Mouse (Mus musculus): Measurements from ENCODE around the gene Sycp1. TPM values are rescaled to one million over a fixed set of nuclear protein-coding genes. Genes with fewer than 3 reads are reported as not detected.

Gene Sycp1
- not detected for total RNA-seq (2021)
- long read RNA-seq, experiment 1 = 0 reads
- long read RNA-seq, experiment 2 = 0 reads

GRCm38 (mm10) chr3:102935451-102936354 lies at the start of gene Sycp1:
Gene Sycp1, minus strand, starts transcription at chr3:102936100.
- DNase-seq = no peak
- intact Hi-C loops (cut with DNase I) = no loop called here

- no peak for DNase-seq
- intact Hi-C loops (cut with DNase I) = no loop called here
Observed at GRCm38 (mm10) chr3:102980349-102980736, 44.4 kb upstream of the Sycp1 start.

DNA sequence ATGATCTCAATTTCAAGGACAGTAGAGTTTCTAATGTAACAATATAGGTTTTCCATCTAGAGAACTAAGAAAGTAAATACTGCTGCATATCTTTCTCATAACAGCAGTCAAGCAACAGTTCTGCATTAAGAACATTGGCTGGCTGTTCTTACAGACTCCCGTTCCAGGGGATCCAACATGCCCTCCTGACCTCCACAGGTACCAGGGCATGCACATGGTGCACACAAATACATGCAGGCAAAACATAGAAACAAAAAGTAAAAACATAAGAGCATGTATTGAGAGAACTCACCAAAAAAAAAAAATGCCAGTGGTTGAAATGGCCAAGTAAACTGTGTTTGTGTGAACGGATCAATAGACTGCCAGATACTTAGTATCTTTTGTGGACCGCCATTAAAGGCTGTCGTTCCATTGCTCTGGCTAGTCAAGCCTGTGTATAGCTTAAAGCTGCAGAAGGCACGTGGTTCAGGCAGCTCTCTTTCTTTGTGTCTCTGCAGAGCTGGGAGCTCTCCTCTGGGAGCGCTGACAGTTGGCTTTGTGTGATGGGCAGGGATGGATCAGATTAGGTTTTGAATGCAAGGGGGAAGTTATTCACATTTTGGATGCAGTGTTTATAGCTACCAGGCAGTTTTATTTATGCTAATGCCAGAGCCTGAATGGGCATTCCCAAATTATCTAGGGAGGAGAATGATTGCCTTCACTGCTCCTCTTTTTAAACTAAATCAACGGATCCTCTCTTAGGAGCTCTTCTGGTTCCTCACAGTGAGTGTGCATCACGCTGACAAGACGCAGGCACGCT lies 43.8 kb upstream of the Sycp1 start:
- intact Hi-C loops (cut with DNase I) = no loop called here

DNA sequence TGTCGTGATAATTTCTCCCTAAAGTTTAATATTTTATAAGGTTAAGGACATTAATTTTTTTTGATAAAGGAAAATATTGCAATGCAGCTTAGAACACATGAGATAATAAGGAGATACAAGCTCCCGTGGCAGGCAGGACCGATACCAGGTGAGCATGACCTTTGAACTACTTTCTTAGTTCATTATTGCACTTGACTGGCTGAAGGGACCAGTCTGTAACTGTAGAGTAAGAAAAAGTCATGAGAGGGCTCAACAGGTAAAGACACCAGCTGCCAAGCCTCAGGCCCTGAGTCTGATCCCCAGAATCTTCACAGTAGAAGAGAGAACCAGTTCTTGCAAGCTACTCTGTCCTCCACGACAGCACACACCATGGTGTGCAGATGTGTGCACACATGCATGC lies 41.0 kb upstream of the Sycp1 start:
- intact Hi-C loops (cut with DNase I) = no loop called here
- DNase-seq = no peak

More for the DNA sequence above, 43.8 kb upstream of the Sycp1 start:
- no peak for DNase-seq

GRCm38 (mm10) chr3:102970508-102970907 lies 34.6 kb upstream of the Sycp1 start:
- no peak for DNase-seq
- intact Hi-C loops (cut with DNase I) = no loop called here

DNA sequence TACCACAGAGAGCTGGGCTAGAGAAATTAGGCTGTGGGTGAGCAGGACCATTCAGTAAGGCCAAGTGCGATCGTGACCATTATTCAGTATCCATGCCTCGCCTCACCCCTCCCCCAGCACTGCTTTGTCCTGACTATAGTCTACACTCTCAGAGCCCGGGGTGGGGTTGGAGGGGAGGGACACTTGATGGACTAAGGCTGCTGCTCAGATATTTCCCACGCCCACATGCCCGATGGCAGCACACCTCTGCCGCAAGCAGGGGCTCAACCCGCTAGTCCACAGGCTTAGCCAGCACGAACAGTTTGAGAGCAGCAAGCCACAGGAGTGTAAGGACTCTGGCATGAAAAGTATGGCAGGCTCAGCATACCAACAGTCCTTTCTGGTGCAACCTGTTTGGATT lies 34.2 kb upstream of the Sycp1 start:
- no peak for DNase-seq
- intact Hi-C loops (cut with DNase I) = no loop called here

DNA sequence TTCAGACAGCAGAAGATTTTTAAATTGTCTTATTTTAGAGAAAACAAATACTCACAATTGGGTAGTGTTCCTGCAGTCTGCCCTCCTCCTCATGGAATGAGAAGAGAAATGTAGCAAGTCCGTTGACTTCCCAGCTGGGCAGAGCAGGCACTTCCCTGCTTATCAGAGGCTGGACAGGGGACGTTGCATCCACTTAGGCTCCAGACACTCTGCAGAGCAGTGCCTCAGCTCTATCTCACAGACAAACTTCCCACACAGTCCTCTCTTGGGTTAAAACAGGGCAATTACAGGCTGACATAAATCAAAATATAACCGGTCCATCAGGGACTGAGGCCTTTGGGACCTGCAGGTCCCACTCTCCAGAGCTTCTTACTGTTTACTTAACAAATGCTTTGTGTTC lies 28.1 kb upstream of the Sycp1 start, which contains the start of gene Nr1h5:
Gene Nr1h5, minus strand, starts transcription at position 101 of the 400 bp plus-strand sequence.
- DNase-seq = no peak
- intact Hi-C loops (cut with DNase I) = no loop called here

DNA sequence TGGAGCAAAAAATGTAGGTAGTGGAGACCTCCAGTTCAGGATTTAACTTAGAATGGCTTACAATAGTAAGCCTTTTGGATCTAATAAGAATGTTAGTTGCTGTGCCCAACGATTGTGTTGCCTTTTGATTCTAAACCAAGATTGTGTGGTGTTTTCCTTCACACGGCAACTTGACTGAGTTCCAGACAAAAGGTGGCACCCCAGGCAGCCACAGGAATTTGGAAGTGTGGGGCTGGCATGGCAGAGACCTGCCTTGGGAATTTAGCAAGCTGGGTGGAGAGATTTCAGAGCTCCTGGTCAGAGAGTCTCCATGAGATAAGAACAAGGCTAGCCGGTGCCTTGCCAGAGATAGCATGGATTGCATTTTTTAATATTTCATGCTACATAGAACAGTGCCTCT lies 19.7 kb upstream of the Sycp1 start:
- intact Hi-C loops (cut with DNase I) = no loop called here
- no peak for DNase-seq

DNA sequence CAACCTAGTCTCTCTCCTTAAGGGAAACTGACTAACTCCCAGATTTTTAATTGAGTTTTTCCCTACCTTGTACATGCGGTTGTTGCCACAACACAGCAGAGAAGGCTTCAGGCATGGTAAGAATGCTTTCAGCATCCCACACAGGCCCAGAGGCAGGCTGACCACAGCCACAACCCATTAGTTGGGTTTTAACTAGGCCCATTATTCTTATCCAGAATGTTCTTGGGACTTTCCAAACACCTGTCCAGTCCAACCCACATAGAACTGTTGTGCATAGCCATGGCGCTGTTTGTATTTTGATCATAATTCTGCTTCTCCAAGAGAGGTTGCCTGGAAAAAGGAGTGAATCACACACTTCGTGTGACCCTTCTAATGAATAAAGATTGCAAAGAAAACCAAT lies 19.2 kb upstream of the Sycp1 start:
- DNase-seq = no peak
- intact Hi-C loops (cut with DNase I) = no loop called here

- intact Hi-C loops (cut with DNase I) = no loop called here
- DNase-seq = no peak
Observed at GRCm38 (mm10) chr3:102954476-102954875, 18.6 kb upstream of the Sycp1 start.

DNA sequence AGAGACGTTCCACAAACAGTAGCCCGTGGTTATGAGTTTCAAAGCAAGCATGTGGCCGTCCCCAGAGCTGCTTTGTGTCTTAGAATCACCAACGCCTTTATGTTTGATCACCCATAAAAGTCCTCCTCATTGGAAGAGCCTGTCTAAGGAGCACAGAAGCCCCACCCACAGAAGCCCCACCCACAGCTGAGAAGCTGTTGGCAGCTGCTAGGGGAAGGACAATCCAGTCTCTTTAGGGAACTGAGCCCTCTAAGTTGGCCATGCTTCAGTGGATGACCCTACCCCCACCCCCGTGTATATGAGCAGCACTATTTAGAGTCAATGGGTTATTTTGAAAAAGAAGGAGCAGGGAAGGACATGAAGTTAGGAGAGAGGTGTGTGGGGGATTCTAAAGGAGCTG lies 11.0 kb upstream of the Sycp1 start:
- DNase-seq = no peak
- intact Hi-C loops (cut with DNase I) = no loop called here

DNA sequence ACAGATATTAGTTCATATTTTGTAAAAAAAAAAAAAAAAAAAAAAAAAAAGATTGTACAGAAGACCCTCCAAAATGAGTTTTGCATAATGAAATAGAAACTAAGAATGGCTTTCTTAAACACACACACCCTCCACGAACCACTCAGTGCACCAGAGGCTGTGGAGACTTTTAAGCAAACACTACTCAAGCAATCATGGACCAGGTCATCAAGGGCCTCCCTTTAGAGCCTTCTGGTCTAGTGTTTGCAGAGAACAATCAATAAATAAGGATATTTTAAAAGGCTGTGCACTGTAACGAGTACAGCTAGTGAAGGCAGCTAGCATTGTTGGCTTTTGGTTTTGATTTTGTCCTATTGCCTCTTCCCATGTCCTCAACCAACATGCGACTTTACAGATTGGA lies 10.4 kb upstream of the Sycp1 start:
- no peak for DNase-seq
- intact Hi-C loops (cut with DNase I) = no loop called here

DNA sequence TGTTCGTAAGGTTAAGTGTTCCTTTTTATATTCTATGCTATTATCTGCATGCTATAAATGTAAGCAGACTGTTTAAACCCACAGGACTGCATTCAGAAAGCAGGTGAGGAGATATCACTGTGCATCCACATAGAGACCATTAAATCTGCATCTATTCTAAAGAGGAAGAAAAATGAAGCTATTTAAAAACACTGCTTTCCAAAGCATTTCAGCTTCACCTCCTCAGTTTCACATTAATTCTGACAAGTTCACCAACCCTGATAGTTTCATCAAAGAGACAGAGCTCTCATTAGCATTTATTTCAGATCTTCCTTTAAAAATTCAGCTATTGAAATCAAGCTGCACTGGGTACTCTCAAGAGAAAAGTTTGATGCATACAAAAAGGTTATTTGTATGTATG lies 2.2 kb upstream of the Sycp1 start:
- no peak for DNase-seq
- intact Hi-C loops (cut with DNase I) = no loop called here

DNA sequence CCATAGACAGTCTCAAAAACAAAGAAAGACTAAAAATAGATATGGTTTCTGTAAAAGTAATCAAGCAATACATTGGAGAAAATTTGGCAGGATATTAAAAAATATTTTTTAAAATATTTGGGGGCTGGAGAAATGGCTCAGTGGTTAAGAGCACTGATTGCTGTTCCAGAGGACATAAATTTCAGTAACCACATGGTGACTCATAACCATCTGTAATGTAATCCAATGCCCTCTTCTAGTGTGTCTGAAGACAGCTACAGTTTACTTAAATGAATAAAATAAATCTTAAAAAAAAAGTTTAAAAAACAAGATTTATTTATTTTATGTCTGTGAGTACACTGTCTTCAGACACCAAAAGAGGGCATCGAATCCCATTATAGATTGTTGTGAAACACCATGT lies 36.8 kb downstream of the Sycp1 start:
- no peak for DNase-seq
- intact Hi-C loops (cut with DNase I) = no loop called here

DNA sequence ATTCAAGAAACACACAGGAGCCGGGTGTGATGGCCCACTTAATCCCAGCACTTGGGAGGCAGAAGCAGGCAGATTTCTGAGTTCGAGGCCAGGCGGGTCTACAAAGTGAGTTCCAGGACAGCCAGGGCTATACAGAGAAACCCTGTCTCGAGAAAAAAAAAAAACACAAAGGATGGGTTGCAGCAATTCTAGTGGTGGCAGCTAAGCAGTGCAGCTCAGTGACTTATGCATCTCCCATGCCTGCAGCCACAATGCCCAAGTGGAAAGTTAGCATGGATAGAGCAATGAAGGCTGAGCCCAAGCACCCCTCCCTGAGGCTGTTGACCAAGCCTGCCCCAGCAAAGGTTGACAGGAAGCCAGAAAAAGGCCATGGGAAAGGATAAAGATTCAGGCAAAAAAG lies 55.4 kb downstream of the Sycp1 start:
- no peak for DNase-seq
- intact Hi-C loops (cut with DNase I) = no loop called here

GRCm38 (mm10) chr3:102848661-102849060 lies 87.2 kb downstream of the Sycp1 start:
- DNase-seq = no peak
- intact Hi-C loops (cut with DNase I) = no loop called here

DNA sequence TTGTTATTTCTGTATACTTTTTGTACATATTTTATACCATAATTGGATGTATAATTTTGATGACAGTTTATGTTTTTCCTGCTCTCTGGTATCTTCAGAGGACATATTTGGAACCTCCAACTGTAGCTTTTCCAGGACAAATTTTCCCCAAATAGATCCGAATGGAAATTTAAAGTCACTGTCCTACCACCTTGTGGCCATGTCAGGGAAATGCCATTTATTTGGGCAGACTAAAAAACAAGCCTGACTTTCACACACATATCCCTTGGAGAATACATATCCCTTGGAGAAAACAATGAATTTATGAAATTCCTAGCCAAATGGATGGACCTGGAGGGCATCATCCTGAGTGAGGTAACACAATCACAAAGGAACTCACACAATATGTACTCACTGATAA lies 93.5 kb downstream of the Sycp1 start:
- DNase-seq = no peak
- intact Hi-C loops (cut with DNase I) = no loop called here

DNA sequence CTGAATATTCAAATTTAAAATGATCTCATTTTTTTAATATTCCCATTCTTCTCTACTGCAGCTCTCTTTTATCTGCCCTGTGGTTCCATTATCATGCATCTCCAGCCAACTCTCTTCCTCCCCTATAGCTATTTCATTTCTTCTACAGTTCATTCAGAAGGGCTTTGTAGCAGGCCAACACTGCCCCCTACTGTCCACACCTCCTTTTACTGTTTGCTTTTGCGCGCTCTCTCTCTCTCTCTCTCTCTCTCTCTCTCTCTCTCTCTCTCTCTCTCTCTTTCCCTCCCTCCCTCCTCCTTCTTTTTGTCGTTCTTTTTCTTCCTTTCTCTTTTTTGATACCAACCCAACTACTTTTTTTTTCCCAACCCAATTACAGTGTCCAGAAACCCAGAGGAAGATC lies 132.0 kb downstream of the Sycp1 start:
- DNase-seq = peak; percentile 38 to 71
- intact Hi-C loops (cut with DNase I) = loop anchor here (1.0 to 10.0 kb wide), 3 partner anchors 89 to 549 kb away; no protein-coding TSS in a partner anchor

DNA sequence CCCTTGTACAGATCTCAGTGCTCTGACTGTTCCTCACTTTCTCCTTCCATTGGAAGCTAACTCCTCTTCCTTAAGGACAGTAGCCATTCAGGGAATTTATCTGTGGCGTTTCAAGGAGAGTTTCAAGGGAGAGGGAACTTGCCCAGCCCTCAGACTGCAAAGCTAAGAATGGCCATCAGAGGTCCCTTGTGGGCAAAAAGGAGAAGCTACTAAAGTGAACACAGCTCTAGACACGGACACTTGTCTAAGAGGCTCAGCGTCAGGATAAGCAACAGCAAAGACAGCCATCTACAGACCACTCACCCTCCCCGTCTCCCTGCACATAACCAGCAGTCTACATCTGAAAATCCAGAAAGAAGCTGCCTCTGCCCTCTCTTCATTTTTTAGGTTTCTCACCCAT lies 148.5 kb downstream of the Sycp1 start:
- intact Hi-C loops (cut with DNase I) = no loop called here
- no peak for DNase-seq

GRCm38 (mm10) chr3:102782618-102783017 lies 153.3 kb downstream of the Sycp1 start, which contains the start of gene Tshb:
Gene Tshb, minus strand, starts transcription at chr3:102782718.
- intact Hi-C loops (cut with DNase I) = no loop called here

DNA sequence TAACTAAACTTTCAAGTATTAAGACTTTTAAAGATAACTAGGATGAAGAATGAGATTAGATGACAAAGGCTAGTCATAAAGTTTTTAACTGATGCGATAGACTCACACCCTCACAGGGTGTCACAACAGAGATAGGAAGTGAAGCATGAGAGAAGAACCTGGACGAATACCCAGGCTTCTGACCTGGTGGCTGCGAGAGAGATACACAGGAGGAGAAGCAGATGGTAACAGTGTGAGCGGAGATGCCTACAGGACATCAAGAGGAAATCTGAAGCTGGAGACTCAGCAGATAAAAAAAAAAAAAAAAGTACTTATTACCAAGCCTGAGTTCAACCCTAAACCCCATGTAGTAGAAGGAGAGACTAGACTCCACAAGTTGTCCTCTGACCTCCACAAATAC lies 162.9 kb downstream of the Sycp1 start:
- DNase-seq = no peak
- intact Hi-C loops (cut with DNase I) = no loop called here

More at GRCm38 (mm10) chr3:102782618-102783017, 153.3 kb downstream of the Sycp1 start, which contains the start of gene Tshb:
- no peak for DNase-seq

Measured in gastrocnemius, postnatal 36 days (tissue).